Mouse (Mus musculus): ENCODE measurements around the gene Piwil1.

GRCm38 (mm10) chr5:128769026-128769631, 66.8 kb downstream of the Piwil1 start:
- TF ChIP-seq CTCF (IDR thresholded peaks at IDR 0.05; ENCODE audit: low read depth, low read length) (no peak), POLR2A (IDR thresholded peaks at IDR 0.05; ENCODE audit: borderline replicate concordance, low read depth, low read length) (no peak)

All from bone marrow macrophage, adult 2 months (primary cell).